Mouse (Mus musculus): ENCODE data around the gene Gm16405. TPM values are rescaled to one million over a fixed set of nuclear protein-coding genes. Genes with fewer than 3 reads are reported as not detected.
"Not testable (repeated sequence)": the region's sequence is repeated elsewhere in the genome, so short reads cannot be mapped to it uniquely, and the experiment has no call there.

Gm16405 gene
- polyA plus RNA-seq (2014; fragmentation: Nextera tagmentation; extraction: Ambion mirVana): not detected in 2 replicates

DNA sequence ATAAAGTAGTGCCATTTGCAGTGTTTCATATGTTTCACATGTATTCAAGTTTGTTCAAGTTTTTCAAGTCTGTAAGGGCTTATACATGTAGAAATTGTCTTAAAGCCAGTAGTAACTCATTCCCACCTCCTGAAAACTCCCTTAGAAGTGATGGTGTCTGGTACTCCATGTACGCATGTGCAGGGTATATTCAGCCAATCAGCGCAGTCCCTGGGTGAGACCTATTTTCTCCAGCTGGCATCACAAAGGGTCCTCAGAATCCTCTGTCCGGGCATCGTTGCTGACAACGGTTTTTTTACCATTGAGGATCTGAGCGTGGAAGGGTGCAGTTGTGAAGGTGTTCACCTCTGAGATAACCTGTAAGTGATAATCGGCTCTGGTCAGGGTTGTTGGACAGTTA is at the start of gene Gm16405:
Gene Gm16405, plus strand, starts transcription at position 301 of the 400 bp plus-strand sequence.
- H3K27ac ChIP-seq (replicated peaks; ENCODE audit: low read depth, low read length); DNase-seq (ENCODE audit: low spot score); ATAC-seq (ENCODE audit: low read depth); H3K9me3 ChIP-seq (ENCODE audit: control insufficient read depth, low read length); H3K27me3 ChIP-seq (replicated peaks; ENCODE audit: control insufficient read depth, insufficient read depth, low read length); H3K9ac ChIP-seq (ENCODE audit: low read depth, low read length); H3K36me3 ChIP-seq (ENCODE audit: control insufficient read depth, insufficient read depth, low read length); H3K4me2 ChIP-seq (ENCODE audit: low read depth, low read length); H3K4me3 ChIP-seq (ENCODE audit: low read depth, low read length); H3K4me1 ChIP-seq (ENCODE audit: control insufficient read depth, insufficient read depth, low read length): not testable (repeated sequence)
- WGBS: no CpG with 5 or more reads among the region's 7 CpGs

Other genes starting within 250 kb of the Gm16405 start
- gene Gm16430, start 91.0 kb downstream of the Gm16405 start, polyA plus RNA-seq (2014; fragmentation: Nextera tagmentation; extraction: Ambion mirVana): not detected in 2 replicates